Mouse (Mus musculus) forebrain, embryonic 14.5 days (tissue): ENCODE data around the gene Rabgap1l. TPM values are rescaled to one million over a fixed set of nuclear protein-coding genes. Genes with fewer than 3 reads are reported as not detected.
A peak's percentile ranks its signal among the peaks of the same experiment; 100 is the strongest.

ENCODE experiments used
- ATAC-seq: fragments of 200-750 bp; cut with Nextera tagmentation; 2 replicates; pipeline ENCODE4 v1.8.0; 2017; ENCODE audit warnings: mild to moderate bottlenecking, moderate library complexity
- DNase-seq: peaks from one replicate; pipeline ENCODE4 v3.0.0-alpha.2; 2015; ENCODE audit warnings: low spot score
- H3K27ac ChIP-seq: fragments of 300-500 bp; sonication (generic); 2 replicates; pipeline ENCODE4 v1.5.1; 2014; ENCODE audit warnings: low read depth, mild to moderate bottlenecking, control low read depth, low read length, moderate library complexity
- H3K27me3 ChIP-seq: fragments of 300-500 bp; sonication (generic); replicated peaks from 2 replicates; pipeline ENCODE4 v1.6.1; 2014; ENCODE audit warnings: low read length, control low read depth, mixed read lengths; ENCODE audit not compliant: control insufficient read depth, insufficient read depth
- H3K36me3 ChIP-seq: fragments of 300-500 bp; sonication (generic); 2 replicates; pipeline ENCODE4 v1.6.1; 2014; ENCODE audit warnings: low read length, control low read depth; ENCODE audit not compliant: control insufficient read depth, insufficient read depth
- H3K4me1 ChIP-seq: fragments of 300-500 bp; sonication (generic); 2 replicates; pipeline ENCODE4 v1.6.1; 2014; ENCODE audit warnings: antibody characterized with exemption, low read length, control low read depth; ENCODE audit not compliant: control insufficient read depth, insufficient read depth
- H3K4me2 ChIP-seq: fragments of 300-500 bp; sonication (generic); 2 replicates; pipeline ENCODE4 v1.6.1; 2014; ENCODE audit warnings: mild to moderate bottlenecking, control low read depth, low read length
- H3K4me3 ChIP-seq: fragments of 300-500 bp; sonication (generic); 2 replicates; pipeline ENCODE4 v1.5.1; 2014; ENCODE audit warnings: low read depth, low read length, control low read depth
- H3K9ac ChIP-seq: fragments of 300-500 bp; sonication (generic); 2 replicates; pipeline ENCODE4 v1.6.1; 2014; ENCODE audit warnings: mild to moderate bottlenecking, low read length, control low read depth, moderate library complexity
- H3K9me3 ChIP-seq: fragments of 300-500 bp; sonication (generic); replicated peaks from 2 replicates; pipeline ENCODE4 v1.6.1; 2016; ENCODE audit warnings: low read length, control low read depth, mixed read lengths; ENCODE audit not compliant: control insufficient read depth
- WGBS: fragments of 180-500 bp; shearing (Covaris S2); extraction: QIAGEN DNeasy Blood & Tissue Kit; methylation state at CpG from one replicate; pipeline ENCODE4 v1.1.7; 2014; 5-methylcytosine and 5-hydroxymethylcytosine counted together
- polyA plus RNA-seq: library from polyadenylated mRNA; unstranded; fragments of >200 nt; fragmentation: Nextera tagmentation; extraction: Ambion mirVana; gene quantifications from 2 replicates; pipeline ENCODE4 v1.2.1, GENCODE M21; 2014

The Rabgap1l gene
- polyA plus RNA-seq, 1 experiment from 2014 or later: 25.6 TPM

DNA sequence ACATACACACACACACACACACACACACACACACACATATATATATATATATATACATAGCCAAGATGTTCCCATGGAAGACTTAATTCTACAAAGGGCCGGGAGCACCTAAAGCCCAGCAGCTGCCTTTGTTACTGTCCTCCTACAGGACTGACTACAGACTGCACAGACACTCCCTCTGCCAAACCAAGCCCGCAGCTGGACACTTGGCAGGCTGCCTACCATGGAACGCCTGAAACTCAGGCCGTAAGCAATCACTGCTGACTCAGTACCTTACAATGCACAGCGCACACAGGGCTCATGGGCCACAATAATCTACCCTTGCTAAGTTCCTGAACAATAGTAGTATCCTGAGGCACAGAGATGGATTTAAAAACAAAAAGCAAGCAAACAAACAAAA is 261.6 kb downstream of the Rabgap1l start:
- Histone ChIP-seq H3K4me1 (peaks cover 13% of the 10 kb centered on the region), H3K36me3 (no peaks in the 10 kb centered on the region), H3K4me3 (no peak overlapping the region), H3K9ac (no peak overlapping the region), H3K4me2 (no peak overlapping the region), H3K9me3 (no peaks in the 10 kb centered on the region), H3K27me3 (no peaks in the 10 kb centered on the region), H3K27ac (0 out of 2 replicates have a peak overlapping the region, but pooled peaks have one; percentile 17)
- WGBS: 8% methylated on average over 5 of the region's 5 CpGs
- peak; percentile 82 for ATAC-seq
- DNase-seq: peak; percentile 90

DNA sequence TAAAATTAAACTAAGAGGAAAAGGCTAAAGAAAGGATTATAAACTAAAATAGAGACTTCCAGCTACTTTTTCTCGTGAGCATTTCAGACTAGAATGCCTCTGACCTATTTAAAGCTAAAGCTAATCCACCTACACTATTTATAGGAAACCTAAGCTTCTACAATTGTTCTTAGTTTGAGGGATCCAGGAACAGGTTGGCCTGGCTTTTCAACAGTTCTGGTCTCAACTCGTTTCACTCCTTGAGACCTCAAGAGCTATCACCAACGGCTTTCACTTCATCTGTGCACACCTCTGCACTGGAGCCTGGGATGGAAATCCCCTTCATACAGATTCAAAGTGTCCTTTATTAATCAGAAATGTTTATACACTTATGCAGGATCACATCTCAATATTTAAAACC is 271.1 kb downstream of the Rabgap1l start:
- no peak overlapping the region for H3K9ac ChIP-seq
- H3K27ac ChIP-seq: no peak overlapping the region
- WGBS: 54% methylated on average over 3 of the region's 3 CpGs
- no peaks in the 10 kb centered on the region for H3K9me3 ChIP-seq
- H3K4me3 ChIP-seq: no peak overlapping the region
- no peak overlapping the region for H3K4me2 ChIP-seq
- no peaks in the 10 kb centered on the region for H3K27me3 ChIP-seq
- ATAC-seq: no peak
- DNase-seq: no peak
- no peaks in the 10 kb centered on the region for H3K36me3 ChIP-seq
- no peaks in the 10 kb centered on the region for H3K4me1 ChIP-seq

DNA sequence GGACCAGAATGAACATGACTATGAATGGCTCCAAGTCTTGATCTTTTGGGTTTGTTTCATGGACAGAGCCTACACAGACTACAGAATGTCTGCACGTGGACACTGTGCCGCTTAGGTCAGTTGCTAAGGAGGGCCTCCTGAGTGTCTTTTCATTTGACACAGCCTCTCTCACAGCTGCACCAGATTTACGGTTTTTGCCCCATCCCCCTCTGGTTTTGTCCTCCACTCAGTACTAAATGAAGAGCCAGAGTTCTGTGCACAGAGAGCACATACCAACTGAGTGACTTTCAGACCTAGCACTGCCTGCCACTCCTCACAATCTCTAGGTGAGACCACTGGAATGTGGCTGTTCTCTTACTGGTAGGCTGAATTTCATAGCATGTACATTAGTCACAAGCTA is 272.3 kb downstream of the Rabgap1l start:
- no peaks in the 10 kb centered on the region for H3K9me3 ChIP-seq
- ATAC-seq (no peak), DNase-seq (no peak)
- no peak overlapping the region for H3K4me3 ChIP-seq
- H3K4me1 ChIP-seq: no peaks in the 10 kb centered on the region
- WGBS: 38% methylated on average over 3 of the region's 3 CpGs
- no peaks in the 10 kb centered on the region for H3K27me3 ChIP-seq
- no peak overlapping the region for H3K4me2 ChIP-seq
- H3K36me3 ChIP-seq: no peaks in the 10 kb centered on the region
- no peak overlapping the region for H3K9ac ChIP-seq
- H3K27ac ChIP-seq: no peak overlapping the region

DNA sequence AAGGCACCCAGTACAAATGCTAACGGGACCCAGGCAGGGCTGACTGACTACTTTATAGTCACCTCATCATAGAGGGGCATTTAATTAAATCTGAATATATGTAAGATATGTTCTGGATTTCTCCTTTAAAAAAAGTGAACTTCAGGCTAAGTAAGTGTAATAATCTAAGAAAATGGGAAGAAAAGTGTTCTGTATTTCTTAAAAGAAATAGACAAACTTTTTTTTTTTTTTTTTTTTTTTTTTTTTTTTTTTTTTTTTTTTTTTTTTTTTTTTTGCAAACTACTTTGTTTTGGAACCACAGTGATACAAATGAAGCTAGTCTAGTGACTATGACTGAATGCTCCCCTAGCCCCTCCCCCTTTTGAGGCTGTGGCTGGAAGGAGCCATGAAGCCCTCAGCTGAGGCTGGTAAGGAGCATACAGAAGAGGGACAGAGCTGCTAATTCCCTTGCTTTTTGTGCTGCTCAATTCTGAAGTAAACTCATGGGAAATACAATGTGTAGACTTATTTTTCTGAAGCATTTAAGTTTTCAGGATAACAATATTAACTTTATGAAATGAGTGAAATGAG is 273.0 kb downstream of the Rabgap1l start:
- DNase-seq: no peak
- Histone ChIP-seq H3K9me3 (no peaks in the 10 kb centered on the region), H3K27ac (no peak overlapping the region), H3K4me1 (no peaks in the 10 kb centered on the region), H3K4me2 (no peak overlapping the region), H3K4me3 (no peak overlapping the region), H3K36me3 (no peaks in the 10 kb centered on the region), H3K27me3 (no peaks in the 10 kb centered on the region), H3K9ac (no peak overlapping the region)
- 67% methylated on average over 1 of the region's 1 CpGs for WGBS
- ATAC-seq: no peak

DNA sequence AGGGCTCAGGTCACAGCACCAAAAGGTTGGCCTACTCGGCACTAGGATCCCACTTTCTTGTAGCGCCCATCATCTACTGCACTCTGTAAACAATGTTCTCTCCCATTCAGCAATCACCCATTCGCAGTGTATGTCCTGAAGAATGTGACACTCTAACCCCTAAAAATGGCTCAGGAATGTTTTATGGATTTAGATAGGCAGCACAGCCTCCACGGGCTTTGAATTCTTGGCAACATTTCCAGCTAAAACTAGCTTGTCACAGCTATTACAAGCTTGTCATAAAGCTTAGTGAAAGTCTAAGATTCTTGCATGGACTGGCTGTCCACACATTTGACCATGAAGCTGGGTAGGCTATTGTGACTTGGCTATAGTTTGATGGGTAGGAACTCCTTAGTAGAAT is 274.5 kb downstream of the Rabgap1l start:
- H3K4me2 ChIP-seq: no peak overlapping the region
- 88% methylated on average over 4 of the region's 4 CpGs for WGBS
- no peaks in the 10 kb centered on the region for H3K4me1 ChIP-seq
- H3K27me3 ChIP-seq: no peaks in the 10 kb centered on the region
- H3K27ac ChIP-seq: no peak overlapping the region
- no peak overlapping the region for H3K4me3 ChIP-seq
- ATAC-seq (no peak), DNase-seq (no peak)
- H3K9me3 ChIP-seq: no peaks in the 10 kb centered on the region
- no peaks in the 10 kb centered on the region for H3K36me3 ChIP-seq
- H3K9ac ChIP-seq: no peak overlapping the region

DNA sequence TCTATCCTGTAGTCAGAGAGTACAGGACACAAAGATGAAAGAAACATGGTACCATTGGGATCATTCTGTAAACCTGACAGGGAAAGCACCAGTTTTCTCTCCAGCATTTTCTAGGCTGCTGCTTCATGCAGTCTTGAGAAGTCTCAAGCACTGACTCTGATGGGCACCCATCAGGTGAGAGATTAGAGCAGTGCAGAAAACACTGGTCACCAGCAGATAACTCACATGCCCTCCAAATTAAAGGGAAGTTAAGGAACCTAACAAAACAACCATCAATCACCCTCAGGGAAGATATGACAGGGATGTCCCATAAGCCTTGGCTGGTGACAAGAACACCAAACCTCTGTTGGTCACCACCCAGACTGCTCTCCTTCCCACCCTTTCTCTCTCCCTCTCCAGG is 285.2 kb downstream of the Rabgap1l start:
- no peak overlapping the region for H3K27ac ChIP-seq
- DNase-seq (no peak), ATAC-seq (no peak)
- H3K9ac ChIP-seq: no peak overlapping the region
- H3K27me3 ChIP-seq: no peaks in the 10 kb centered on the region
- H3K9me3 ChIP-seq: no peaks in the 10 kb centered on the region
- H3K36me3 ChIP-seq: no peaks in the 10 kb centered on the region
- H3K4me1 ChIP-seq: no peaks in the 10 kb centered on the region
- H3K4me3 ChIP-seq: no peak overlapping the region
- H3K4me2 ChIP-seq: no peak overlapping the region

DNA sequence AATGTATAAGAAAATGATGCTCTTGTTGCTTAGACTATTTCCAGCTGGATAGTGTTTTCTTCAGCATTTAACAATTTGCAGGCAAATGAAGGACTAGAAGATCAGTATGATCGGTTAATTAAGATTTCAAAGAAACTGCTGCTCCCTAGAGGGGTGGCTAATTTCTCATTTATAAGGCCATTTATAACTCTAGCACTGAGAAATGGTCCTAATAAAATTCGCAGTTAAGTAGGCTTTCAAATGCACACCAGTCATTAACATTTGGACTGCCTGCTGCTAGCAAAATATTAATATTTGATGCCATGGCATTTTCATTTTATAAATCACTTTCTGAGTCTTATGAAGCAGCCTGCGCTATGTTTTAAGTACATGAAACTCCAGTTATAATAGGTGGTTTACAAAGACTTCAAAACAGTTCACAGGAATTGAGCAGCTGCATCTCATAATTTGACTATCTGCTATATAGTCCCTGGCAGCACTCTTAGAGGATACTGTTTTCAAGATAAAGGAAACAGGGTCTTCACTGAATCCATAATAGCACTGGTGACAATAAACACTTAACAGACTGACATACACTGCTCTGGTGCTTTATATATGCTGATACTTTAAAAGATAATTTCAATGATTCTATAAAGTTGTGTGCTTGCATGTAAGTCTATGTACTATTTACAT is 296.0 kb downstream of the Rabgap1l start:
- no peak overlapping the region for H3K4me3 ChIP-seq
- no peaks in the 10 kb centered on the region for H3K36me3 ChIP-seq
- H3K27me3 ChIP-seq: no peaks in the 10 kb centered on the region
- no peaks in the 10 kb centered on the region for H3K9me3 ChIP-seq
- H3K4me1 ChIP-seq: no peaks in the 10 kb centered on the region
- ATAC-seq (no peak), DNase-seq (no peak)
- H3K9ac ChIP-seq: no peak overlapping the region
- H3K4me2 ChIP-seq: no peak overlapping the region
- no peak overlapping the region for H3K27ac ChIP-seq
- 60% methylated on average over 3 of the region's 3 CpGs for WGBS

DNA sequence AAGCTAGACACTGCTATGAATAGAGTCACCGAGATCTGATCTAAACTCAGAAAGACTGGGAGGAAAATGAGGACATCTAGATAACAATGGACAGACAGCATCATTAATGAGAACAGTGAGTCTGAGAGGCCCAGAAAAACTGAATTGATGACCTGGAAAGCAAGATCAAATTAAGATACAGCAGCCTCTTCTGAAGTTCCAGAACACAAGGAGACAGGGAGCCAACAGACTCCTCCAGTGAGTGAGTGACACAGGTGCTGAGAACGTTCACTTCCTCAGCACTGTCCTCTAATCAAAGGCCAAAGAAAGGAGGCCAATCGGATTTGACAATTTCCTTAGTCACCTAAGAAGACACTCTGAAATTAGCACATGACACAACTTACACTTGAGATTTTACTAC is 307.3 kb downstream of the Rabgap1l start:
- no peak overlapping the region for H3K9ac ChIP-seq
- no peaks in the 10 kb centered on the region for H3K36me3 ChIP-seq
- H3K4me1 ChIP-seq: no peaks in the 10 kb centered on the region
- H3K4me3 ChIP-seq: no peak overlapping the region
- WGBS: 57% methylated on average over 3 of the region's 3 CpGs
- H3K9me3 ChIP-seq: no peaks in the 10 kb centered on the region
- ATAC-seq (no peak), DNase-seq (no peak)
- no peak overlapping the region for H3K4me2 ChIP-seq
- no peaks in the 10 kb centered on the region for H3K27me3 ChIP-seq
- no peak overlapping the region for H3K27ac ChIP-seq

DNA sequence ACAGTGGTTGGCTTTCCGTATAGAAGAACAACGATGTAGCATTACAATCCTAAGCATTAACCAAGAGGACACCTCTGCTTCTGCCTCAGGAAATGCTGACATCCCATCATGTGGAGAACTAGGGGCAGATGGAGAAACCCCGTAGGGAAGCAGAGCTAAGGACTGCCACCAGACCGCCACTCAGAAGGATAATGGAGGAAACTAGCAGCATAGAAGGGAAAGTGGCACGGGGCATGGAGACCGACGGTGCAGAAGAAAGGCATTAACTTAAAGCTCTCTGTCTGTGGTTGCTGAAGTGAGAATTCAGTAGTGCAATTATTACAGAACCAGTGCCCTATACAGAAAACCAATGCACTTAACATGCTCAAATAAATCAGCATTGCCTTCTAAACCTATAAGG is 308.0 kb downstream of the Rabgap1l start:
- H3K9ac ChIP-seq: no peak overlapping the region
- H3K4me2 ChIP-seq: no peak overlapping the region
- H3K27ac ChIP-seq: no peak overlapping the region
- ATAC-seq (no peak), DNase-seq (peak; percentile 4)
- H3K4me1 ChIP-seq: no peaks in the 10 kb centered on the region
- H3K9me3 ChIP-seq: no peaks in the 10 kb centered on the region
- H3K36me3 ChIP-seq: no peaks in the 10 kb centered on the region
- 42% methylated on average over 7 of the region's 7 CpGs for WGBS
- no peaks in the 10 kb centered on the region for H3K27me3 ChIP-seq
- H3K4me3 ChIP-seq: no peak overlapping the region
